Mouse (Mus musculus) midbrain, embryonic 16.5 days (tissue): ENCODE results near the gene Slc7a8. TPM values are rescaled to one million over a fixed set of nuclear protein-coding genes. Genes with fewer than 3 reads are reported as not detected.

Experiments used
- ATAC-seq: fragments of 200-750 bp; cut with Nextera tagmentation; 2 replicates; pipeline ENCODE4 v1.8.0; 2017; ENCODE audit warnings: moderate TSS enrichment
- H3K27ac ChIP-seq: fragments of 300-500 bp; sonication (generic); 2 replicates; pipeline ENCODE4 v1.5.1; 2014; ENCODE audit warnings: mild to moderate bottlenecking, low read length, mixed read lengths
- H3K27me3 ChIP-seq: fragments of 300-500 bp; sonication (generic); 2 replicates; pipeline ENCODE4 v1.6.1; 2014; ENCODE audit warnings: low read depth, low read length, mixed read lengths; ENCODE audit not compliant: control insufficient read depth, insufficient read depth
- H3K36me3 ChIP-seq: fragments of 300-500 bp; sonication (generic); 2 replicates; pipeline ENCODE4 v1.6.1; 2014; ENCODE audit warnings: mild to moderate bottlenecking, low read length, moderate library complexity, mixed read lengths; ENCODE audit not compliant: control insufficient read depth, insufficient read depth
- H3K4me1 ChIP-seq: fragments of 300-500 bp; sonication (generic); 2 replicates; pipeline ENCODE4 v1.6.1; 2014; ENCODE audit warnings: mild to moderate bottlenecking, low read length, mixed read lengths; ENCODE audit not compliant: control insufficient read depth, insufficient read depth
- H3K4me2 ChIP-seq: fragments of 300-500 bp; sonication (generic); 2 replicates; pipeline ENCODE4 v1.6.1; 2014; ENCODE audit warnings: mild to moderate bottlenecking, low read length, mixed read lengths
- H3K4me3 ChIP-seq: fragments of 300-500 bp; sonication (generic); 2 replicates; pipeline ENCODE4 v1.5.1; 2014; ENCODE audit warnings: low read depth, mild to moderate bottlenecking, low read length, moderate library complexity, mixed read lengths
- H3K9ac ChIP-seq: fragments of 300-500 bp; sonication (generic); 2 replicates; pipeline ENCODE4 v1.6.1; 2014; ENCODE audit warnings: low read depth, low read length, mixed read lengths
- H3K9me3 ChIP-seq: fragments of 300-500 bp; sonication (generic); replicated peaks from 2 replicates; pipeline ENCODE4 v1.6.1; 2014; ENCODE audit warnings: mild to moderate bottlenecking, low read length, mixed read lengths; ENCODE audit not compliant: control insufficient read depth, poor library complexity, severe bottlenecking
- WGBS: fragments of 180-500 bp; shearing (Covaris S2); extraction: QIAGEN DNeasy Blood & Tissue Kit; methylation state at CpG from one replicate; pipeline ENCODE4 v1.1.7; 2014; 5-methylcytosine and 5-hydroxymethylcytosine counted together
- polyA plus RNA-seq: library from polyadenylated mRNA; unstranded; fragments of >200 nt; fragmentation: Nextera tagmentation; extraction: Ambion mirVana; gene quantifications from 2 replicates; pipeline ENCODE4 v1.2.1, GENCODE M21; 2015

Gene Slc7a8
- polyA plus RNA-seq, 1 experiment from 2014 or later = 8.8 TPM

DNA sequence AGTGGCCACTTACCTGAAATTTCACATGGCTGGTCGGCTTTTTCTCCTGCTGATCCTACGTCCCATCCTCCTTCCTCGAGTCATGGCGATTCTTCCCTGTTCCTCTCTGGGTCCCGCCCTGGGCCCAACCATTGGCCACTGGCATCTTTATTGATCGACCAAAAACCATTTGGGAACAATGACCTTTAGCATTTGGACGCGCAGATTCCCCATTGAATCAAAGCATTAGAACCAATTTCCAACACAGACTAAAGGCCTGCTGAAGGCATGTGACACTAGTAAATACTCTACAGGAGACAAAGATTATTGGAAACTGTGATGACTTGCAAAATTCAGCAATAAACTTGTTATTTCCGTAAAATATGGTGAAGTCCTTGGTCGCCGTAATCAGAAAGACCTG, 61.7 kb downstream of the Slc7a8 start:
- 90% methylated on average over 11 of the region's 11 CpGs for WGBS
- Histone ChIP-seq H3K27ac (no peak overlapping the region), H3K9me3 (no peaks in the 10 kb centered on the region), H3K4me3 (no peak overlapping the region), H3K9ac (no peak overlapping the region), H3K4me2 (no peak overlapping the region), H3K36me3 (no peaks in the 10 kb centered on the region), H3K27me3 (no peaks in the 10 kb centered on the region), H3K4me1 (peaks cover 4% of the 10 kb centered on the region; the same call in 1 of the 2 replicates)
- ATAC-seq = no peak

DNA sequence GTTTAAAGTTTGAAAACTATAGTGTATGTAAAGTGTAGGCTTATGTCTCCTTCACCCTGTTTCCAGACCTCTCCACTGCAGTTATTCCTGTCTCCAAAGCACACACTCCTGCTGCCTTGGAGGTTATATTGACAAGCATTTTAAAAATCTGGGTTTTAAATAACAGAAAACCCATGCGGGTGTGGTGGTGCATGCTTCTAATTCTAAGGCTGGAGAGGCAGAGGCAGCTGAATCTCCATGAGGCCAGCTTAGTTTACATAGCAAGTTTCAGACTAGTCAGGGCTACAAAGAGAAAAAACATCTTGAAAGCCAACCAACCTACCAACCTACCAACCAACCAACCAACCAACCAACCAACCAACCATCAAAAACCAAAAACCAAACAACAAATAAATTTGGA, 66.3 kb downstream of the Slc7a8 start:
- H3K4me3 ChIP-seq = no peak overlapping the region; the same call in 1 of the 2 replicates
- H3K27ac ChIP-seq = peak overlapping the region; percentile 78; the same call in 1 of the 2 replicates

DNA sequence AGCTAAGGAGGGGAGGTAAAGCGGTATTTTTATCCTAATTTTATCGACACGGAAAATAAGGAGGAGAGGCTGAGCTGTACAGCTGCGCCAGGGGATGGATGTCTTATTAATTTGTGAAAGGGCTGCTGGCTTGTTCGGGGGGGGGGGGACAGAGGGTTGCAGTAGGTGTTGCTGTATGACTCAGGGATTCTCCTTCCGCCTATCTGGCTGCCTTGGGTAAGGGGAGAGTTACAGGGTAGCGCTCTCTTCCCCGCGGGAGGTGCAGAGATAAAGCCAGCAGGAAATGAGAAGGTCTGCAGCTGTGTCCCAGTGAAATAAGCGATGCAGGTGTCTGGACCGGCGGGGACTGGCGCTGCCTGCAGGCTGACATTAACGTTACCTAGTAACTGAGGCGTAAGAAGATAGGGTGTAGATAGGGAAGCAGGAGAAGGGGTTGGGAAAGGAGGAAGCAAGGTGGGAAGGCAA, 67.1 kb downstream of the Slc7a8 start:
- peak overlapping the region; percentile 78 for H3K27ac ChIP-seq
- peak overlapping the region; percentile 84 for H3K4me2 ChIP-seq
- H3K4me3 ChIP-seq = peak overlapping the region; percentile 45
- peak overlapping the region; percentile 70 for H3K9ac ChIP-seq
- H3K4me1 ChIP-seq = peaks cover 9% of the 10 kb centered on the region; the same call in 1 of the 2 replicates
- H3K9me3 ChIP-seq = no peaks in the 10 kb centered on the region
- H3K36me3 ChIP-seq = no peaks in the 10 kb centered on the region
- peak; percentile 72 for ATAC-seq
- no peaks in the 10 kb centered on the region; the same call in 1 of the 2 replicates for H3K27me3 ChIP-seq
- under 1% methylated on average over 15 of the region's 15 CpGs for WGBS

More for the DNA sequence above, 66.3 kb downstream of the Slc7a8 start:
- WGBS = 77% methylated on average over 1 of the region's 1 CpGs
- peaks cover 9% of the 10 kb centered on the region; the same call in 1 of the 2 replicates for H3K4me1 ChIP-seq
- no peaks in the 10 kb centered on the region; the same call in 1 of the 2 replicates for H3K27me3 ChIP-seq
- H3K4me2 ChIP-seq = peak overlapping the region; percentile 84; the same call in 1 of the 2 replicates
- no peaks in the 10 kb centered on the region for H3K36me3 ChIP-seq
- H3K9ac ChIP-seq = no peak overlapping the region
- no peak for ATAC-seq
- H3K9me3 ChIP-seq = no peaks in the 10 kb centered on the region

DNA sequence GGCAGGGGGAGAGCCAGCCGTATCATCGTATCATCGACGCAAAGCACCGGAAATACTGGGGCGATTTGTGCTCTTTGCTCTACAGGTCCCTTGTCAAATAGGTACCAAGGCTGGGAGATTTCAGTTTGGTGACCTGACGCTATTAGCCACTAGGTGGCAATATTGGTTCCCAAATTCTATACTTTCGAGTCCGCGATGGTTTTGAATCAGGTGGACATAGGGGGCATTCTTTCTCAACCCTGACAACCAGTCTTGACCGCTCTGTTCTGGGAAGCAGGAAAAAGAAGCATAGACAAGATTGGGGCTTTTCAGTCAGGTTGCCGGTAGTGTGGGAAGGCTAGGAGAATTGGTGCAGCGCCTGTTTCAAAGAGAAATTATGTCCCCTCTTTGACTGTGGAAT, 67.6 kb downstream of the Slc7a8 start:
- WGBS = 1% methylated on average over 13 of the region's 13 CpGs
- peak overlapping the region; percentile 78 for H3K27ac ChIP-seq

DNA sequence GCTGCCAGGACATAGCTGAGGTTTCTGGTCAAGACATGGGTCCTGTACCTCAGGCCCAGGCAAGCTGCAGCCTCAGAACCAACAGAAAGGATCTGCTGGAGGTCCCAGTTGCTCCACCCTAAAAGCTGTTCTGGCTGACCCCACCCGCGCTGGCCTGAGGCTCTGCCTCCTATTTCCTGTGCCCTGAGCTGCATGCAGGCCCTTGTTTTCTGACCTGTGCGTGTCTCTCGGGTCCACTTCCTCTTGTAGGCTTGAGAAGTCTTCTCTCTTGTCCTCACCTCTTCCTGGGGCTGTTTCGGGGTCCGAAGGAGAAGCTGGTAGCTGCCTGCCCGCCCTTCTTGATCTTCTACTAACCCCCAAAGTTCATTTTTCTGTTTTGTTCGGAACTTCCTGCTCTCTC, 68.9 kb downstream of the Slc7a8 start:
- Histone ChIP-seq H3K27me3 (no peaks in the 10 kb centered on the region; the same call in 1 of the 2 replicates), H3K27ac (no peak overlapping the region), H3K4me1 (peaks cover 9% of the 10 kb centered on the region; the same call in 1 of the 2 replicates), H3K4me2 (no peak overlapping the region), H3K4me3 (no peak overlapping the region), H3K9me3 (no peaks in the 10 kb centered on the region), H3K36me3 (no peaks in the 10 kb centered on the region), H3K9ac (no peak overlapping the region)
- ATAC-seq = no peak
- 80% methylated on average over 8 of the region's 8 CpGs for WGBS

More for the DNA sequence above, 67.6 kb downstream of the Slc7a8 start:
- Histone ChIP-seq H3K27me3 (no peaks in the 10 kb centered on the region; the same call in 1 of the 2 replicates), H3K4me2 (peak overlapping the region; percentile 84), H3K9me3 (no peaks in the 10 kb centered on the region), H3K4me3 (peak overlapping the region; percentile 45), H3K4me1 (peaks cover 9% of the 10 kb centered on the region; the same call in 1 of the 2 replicates), H3K36me3 (no peaks in the 10 kb centered on the region), H3K9ac (peak overlapping the region; percentile 70)
- ATAC-seq = peak; percentile 79

DNA sequence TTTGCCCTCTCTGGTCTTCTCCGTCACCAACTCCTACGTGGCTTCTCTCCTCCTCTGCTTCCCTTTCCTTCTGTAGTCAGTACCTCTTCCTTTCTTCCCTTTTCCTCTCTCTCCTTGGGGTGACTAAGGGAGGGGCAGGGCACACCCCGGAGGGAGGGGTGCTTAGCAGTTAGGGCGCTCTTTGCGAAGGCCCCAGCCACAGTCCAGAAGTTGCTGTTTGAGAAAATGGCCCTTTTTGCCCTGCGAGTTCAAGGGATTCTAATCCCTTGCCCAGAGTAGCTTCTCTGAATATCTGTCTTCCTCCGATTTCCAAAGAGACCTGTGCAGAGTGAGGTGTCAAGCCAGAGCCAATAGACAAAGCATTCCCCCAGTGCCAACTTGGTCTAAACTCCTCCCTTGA, 69.7 kb downstream of the Slc7a8 start, which contains the start of gene Cebpe:
Gene Cebpe, minus strand, starts transcription at position 101 of the 400 bp plus-strand sequence.
- no peak for ATAC-seq
- H3K27me3 ChIP-seq = no peaks in the 10 kb centered on the region; the same call in 1 of the 2 replicates
- WGBS = 87% methylated on average over 7 of the region's 7 CpGs
- no peak within 1 kb of the TSS for H3K4me2 ChIP-seq
- H3K36me3 ChIP-seq = no peaks in the 10 kb centered on the region
- H3K9me3 ChIP-seq = no peaks in the 10 kb centered on the region
- H3K4me1 ChIP-seq = peaks cover 9% of the 10 kb centered on the region; the same call in 1 of the 2 replicates
- no peak within 1 kb of the TSS for H3K9ac ChIP-seq
- H3K27ac ChIP-seq = no peak within 1 kb of the TSS
- no peak within 1 kb of the TSS for H3K4me3 ChIP-seq

DNA sequence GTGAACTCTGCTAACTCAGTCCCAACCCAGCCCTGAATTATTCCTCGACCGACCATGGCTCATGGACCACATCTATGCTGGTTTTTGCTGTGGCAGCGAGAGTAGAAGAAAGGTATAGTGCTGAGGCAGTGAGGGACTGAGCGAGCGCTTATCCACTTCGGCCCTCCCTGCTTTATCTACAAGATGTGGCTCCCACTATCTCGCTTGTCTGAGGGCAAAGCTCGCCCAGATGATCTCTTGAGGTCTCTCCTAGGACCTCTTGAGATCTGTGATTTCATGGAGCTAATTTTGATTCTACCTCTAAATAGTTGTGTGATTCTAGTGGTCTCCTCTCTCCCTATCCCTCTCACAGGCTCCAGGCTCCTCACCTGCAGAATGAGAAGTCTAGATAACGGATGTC, 72.7 kb downstream of the Slc7a8 start:
- Histone ChIP-seq H3K27ac (no peak overlapping the region), H3K4me2 (no peak overlapping the region), H3K9ac (no peak overlapping the region), H3K36me3 (no peaks in the 10 kb centered on the region), H3K4me1 (0 out of 2 replicates have a peak, but pooled peaks cover 2% of the 10 kb centered on the region), H3K4me3 (no peak overlapping the region), H3K9me3 (no peaks in the 10 kb centered on the region), H3K27me3 (no peaks in the 10 kb centered on the region; the same call in 1 of the 2 replicates)
- WGBS = 87% methylated on average over 9 of the region's 9 CpGs
- ATAC-seq = no peak

DNA sequence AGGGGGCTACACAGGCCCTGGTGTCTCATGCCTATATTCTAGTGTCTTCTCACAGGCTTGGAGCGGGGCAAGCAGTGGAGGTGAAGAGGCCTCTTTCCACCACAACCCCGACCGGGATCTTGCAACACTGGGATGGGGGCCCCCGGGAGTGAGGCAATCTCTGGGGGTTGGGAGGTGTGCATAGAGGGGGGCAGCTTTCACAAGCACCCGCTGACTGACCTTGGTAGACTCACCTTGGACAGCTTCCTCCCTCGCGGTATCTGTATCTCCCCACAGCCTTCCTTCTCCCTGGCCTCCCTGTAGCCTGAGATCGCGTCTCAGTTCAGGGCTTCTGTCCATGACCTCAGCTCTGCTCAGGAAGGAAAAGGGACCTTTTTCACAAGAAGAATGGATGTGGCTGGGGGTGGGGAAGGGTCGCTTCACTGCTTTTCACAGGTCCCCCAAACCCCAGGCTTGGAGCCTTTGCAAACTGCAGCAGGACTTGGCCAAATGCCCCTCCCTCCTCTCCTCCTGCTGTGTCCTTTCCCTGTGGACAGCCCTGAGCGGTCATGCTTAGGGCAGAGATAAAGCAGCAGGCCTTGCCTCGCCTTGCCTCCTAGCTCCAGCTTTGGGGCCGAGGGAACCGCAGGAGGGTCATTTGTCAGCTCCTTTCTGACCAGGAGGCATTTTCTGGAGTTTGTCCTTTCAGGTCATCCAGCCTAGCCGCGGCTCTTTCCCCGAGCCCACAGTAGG, 75.0 kb downstream of the Slc7a8 start:
- no peak overlapping the region for H3K4me3 ChIP-seq
- H3K9me3 ChIP-seq = no peaks in the 10 kb centered on the region
- H3K4me2 ChIP-seq = no peak overlapping the region
- no peak for ATAC-seq
- no peaks in the 10 kb centered on the region for H3K36me3 ChIP-seq
- no peak overlapping the region for H3K27ac ChIP-seq
- no peaks in the 10 kb centered on the region for H3K27me3 ChIP-seq
- no peak overlapping the region for H3K9ac ChIP-seq
- H3K4me1 ChIP-seq = no peaks in the 10 kb centered on the region
- WGBS = 46% methylated on average over 17 of the region's 17 CpGs

DNA sequence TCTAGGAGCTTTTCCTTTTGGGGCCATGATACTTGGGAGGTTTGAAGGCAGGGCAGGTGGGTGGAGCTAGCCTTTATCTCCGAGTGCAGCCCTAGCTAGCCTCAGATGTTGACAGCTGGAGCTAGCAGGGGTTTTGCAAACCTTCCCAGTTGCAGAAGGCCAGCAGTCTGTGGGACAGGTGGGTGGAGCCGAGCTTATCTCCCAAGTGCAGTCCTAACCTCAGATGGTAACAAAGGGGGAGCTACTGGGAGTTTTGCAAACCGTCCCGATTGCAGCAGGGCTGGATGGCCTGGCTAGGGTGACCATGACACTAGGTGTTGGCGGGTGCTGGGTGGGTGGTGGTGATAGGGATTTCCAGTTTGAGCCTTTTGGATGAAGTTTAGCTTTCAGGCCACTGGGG, 75.9 kb downstream of the Slc7a8 start:
- no peak for ATAC-seq
- WGBS = 67% methylated on average over 5 of the region's 5 CpGs

More for the DNA sequence above, 75.9 kb downstream of the Slc7a8 start:
- Histone ChIP-seq H3K4me1 (no peaks in the 10 kb centered on the region), H3K36me3 (no peaks in the 10 kb centered on the region), H3K27ac (no peak overlapping the region), H3K9me3 (no peaks in the 10 kb centered on the region), H3K4me3 (no peak overlapping the region), H3K9ac (no peak overlapping the region), H3K27me3 (no peaks in the 10 kb centered on the region), H3K4me2 (no peak overlapping the region)
